Mouse (Mus musculus) left cerebral cortex, adult 18-20 months (tissue): ENCODE measurements at regions not wholly inside any gene's neighbourhood (a gene's known extent, or its start where the extent isn't known, plus 50 kb on each side); places are given as distances from the start of the nearest gene placed in this dataset.

Experiments
- DNase-seq, 2 experiments: peaks; one replicate each; pipeline ENCODE4 v3.0.0; 2021 to 2022; ENCODE audit warnings: low spot score in 2 of 2, mixed read lengths in 1 of 2

DNA sequence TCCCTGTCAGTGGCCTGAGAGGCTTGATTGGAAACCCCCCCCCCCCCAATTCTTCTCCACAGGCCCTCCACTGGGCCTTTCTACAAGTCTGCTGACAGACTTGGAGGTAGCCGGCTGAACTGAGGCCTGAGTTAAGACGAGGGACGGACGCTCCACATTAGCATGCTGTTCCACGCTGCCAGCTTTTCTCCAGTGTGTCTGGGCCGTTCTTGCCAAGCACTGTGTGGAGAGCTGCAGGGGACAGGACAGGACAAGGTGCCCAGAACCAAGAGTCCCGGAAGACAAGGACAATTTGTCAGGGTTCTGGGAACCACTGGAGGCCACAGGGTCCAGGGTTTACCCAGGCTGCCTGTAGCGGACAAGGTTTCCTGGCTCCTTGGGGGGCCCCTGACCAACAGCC, 261.9 kb downstream of the Bcor start:
- DNase-seq, result peak in 1 of 2 experiments; percentile 20

DNA sequence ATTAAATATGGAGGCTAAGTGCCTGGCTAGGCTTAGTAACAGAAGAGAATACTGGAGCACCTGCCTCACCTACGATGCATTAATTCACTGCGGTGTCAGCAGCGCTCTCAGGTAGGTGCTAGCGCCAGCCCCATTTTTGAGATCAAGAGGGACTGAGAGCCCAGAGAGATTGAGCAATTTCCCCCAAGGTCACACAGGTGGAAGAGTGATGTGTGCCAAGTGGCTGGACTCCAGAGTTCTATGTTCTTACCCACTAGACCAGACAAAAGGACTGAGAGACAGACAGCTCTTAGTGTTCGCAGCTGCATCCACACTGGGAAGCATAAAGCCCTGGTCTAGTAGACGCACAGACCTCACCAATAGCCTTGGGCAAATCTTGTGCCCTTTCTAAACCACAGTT, 261.1 kb downstream of the Bcor start:
- no peak for DNase-seq

DNA sequence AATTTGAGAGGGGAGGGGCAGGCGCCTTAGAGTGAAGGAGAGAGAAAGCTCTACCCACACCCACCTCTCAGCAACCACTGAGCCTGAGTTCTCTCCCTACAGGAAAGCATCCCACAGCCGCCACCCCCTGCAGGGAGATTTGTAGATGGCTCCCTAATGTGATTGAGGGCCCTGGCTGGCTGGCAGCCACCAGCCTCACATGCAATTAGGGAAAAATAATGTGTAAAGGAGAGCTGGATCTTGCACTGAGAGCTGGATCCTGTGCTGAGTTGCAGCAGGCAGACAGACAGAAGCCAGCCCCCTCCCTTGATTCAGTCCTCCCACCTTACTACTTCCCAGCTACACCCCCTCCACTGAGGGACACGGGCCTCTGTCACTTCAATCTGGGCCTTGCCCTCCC, 260.2 kb downstream of the Bcor start:
- DNase-seq, result no peak

DNA sequence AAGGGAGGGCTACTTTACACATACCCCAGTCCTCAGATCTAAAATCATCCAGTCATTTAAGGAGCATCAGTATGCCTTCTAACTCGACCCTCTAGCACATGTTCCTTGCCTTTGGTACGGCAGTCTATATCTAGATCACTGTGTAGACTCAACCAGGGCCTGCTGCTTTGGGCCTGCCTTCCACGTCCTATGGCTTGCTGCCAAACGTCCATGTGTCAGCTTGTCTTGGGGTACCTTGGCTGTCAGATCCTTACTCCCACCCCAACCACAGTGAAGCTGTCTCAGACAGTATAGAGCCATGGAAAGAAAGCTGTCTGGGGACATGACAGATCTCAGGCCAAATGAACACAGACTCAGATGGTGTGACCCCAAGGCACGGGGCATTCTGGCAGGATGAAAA, 258.4 kb downstream of the Bcor start:
- DNase-seq, result no peak

DNA sequence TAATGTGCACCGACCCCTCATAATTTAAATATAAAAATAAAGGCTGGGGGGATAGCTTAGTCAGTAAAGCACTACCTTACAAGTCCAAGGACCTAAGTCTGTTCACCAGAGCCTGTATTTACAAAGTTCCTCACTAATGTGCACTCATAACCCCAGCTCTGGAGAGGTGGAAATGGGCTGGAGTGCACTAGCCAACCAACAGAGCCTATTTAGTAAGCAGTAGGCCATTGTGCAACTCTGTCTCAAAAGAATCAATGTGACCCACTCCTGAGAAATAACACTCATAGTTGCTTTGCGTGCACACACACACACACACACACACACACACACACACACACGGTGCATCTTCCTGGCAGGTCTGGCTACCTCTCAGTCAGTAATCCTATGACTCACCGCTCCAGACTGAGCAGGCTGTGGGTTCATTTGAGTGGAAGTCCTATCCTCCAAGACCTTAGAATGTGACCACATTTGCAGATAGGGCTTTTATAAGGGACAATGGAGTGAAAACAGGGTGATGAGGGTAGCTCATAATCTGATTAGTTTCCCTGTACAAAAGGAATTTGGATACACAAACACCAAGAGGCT, 256.9 kb downstream of the Bcor start:
- DNase-seq, result no peak

DNA sequence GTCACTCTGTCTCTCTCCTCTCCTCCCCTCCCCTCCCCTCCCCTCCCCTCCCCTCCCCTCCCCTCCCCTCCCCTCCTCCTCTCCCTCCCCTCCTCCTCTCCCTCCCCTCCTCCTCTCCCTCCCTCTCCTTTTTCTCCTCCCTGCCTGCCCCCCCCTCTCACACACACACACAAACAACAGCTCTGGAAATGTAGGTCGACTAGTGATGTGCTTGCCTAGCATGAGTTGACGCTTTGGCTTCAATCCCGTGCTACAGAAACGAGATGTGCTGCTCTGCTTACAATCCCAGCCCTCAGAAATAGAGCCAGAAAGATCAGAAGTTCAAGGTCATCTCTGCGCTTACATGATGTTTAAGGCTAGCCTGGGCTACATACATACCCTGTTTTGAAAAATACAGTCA, 254.9 kb downstream of the Bcor start:
- no peak for DNase-seq

DNA sequence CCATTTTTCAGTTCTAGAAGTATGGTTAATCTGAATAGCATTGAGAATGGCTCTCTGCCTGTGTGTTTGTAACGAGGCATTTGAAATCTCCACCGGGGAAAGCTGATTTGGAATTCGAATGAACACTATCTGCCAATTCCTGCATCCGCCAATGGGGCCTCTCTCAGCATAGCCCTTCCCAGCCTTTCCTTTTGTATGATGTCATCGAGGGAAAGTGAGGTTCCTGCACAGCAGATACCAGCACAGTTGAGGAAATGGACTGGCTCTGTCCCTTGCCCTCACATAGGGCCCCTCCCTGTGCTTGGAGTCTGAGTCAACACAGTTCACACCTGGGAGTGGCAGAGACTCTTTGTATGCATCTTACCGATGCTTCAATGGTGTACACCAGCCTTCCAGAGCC, 253.0 kb downstream of the Bcor start:
- DNase-seq, result no peak

DNA sequence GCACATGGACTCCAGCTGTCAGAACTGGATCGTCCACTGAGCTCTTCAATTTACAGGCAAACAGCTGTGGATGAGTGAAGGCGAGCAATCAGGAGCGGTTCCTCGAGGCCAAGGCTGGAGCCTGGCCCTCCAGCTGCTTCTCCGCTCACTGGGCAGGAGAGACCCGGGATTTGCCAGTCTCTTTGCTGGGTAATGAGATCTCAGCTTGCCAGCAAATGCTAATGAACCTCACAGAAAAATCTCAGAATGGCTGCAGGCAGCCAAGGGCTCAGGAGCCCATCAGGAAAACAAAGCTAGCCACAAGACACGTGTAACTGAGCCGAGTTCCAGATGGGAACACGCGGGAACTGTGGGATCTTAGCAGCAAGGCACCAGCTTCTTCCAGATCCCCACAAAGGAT, 244.2 kb downstream of the Bcor start:
- no peak for DNase-seq

DNA sequence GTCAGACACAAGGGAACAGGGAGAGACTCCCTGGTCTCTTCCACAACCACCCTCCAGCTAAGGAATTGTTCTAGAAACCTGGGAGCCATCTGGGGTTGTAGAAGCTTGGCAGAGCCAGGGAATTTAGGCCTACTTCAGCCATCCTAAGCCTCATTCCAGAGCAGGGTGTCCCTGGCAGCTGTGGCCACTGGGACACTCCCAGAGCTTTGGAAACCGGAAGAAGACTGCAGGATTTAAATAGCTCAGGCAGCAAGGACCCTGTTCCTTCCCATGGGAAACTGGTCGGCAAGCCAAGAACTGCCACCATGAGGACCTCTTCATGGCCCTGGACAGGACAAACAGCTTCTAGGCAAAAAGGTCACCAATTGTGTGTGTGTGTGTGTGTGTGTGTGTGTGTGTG, 239.9 kb downstream of the Bcor start:
- DNase-seq, result no peak

DNA sequence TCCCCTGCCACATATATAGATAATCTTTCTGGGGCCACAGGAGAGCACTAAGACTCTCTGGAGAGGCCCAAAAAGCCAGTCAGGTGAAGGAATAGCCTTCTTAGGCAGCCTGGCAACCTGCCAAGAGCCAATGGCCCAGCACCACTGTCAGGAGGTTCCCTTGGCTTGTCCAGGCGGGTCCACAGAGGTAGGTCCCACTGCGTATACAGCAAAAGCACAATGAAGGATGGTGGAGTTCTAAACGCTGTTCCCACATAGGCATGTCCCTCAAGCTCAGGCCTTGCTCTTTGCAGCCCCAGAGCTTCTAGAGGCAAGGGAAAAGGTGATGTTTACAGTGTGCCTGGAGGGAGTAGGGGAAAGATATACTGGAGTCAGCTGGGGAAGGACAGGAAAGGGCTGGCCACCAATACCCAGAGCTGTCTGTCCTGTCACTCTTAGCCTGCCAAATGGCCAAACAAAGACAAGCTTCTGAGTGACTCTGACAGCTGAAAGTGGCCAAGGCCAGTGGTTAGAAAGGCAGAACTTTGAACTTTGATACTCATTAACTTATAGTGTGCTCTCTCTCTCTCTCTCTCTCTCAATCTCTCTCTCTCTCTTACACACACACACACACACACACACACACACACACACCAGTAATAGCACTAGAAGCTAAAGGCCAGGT, 235.4 kb downstream of the Bcor start:
- DNase-seq, result no peak

DNA sequence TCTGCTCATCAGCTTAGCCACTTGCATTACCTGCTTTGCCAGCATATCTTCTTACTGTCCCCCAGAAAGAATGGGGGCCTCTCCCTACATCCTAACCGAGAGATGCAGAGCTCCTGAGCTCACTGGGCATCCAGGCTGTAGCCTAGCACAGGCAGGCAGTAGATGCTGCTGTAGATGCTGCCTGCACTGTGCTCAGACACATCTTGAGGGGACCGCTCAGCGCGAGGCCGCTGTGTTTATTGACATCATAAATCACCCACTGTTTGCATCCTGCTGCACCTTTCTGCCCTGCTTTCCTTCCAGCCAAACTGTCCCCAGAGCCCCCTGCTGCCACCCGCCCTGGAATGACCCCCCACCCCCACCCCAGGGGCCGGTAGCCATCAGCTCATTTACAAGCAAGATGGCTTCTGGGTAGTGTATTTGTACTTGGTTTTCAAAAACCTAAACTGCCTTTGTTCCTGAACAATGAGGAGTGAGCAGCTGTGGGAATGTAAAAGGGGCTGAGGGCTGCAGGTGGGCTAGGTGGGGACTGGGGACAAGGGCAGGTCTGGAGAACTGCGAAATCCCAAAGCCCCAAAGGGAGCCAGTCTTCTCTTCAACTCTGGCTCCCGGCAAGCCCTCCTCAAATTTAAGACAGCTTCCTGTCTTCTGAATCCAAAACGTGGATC, 233.2 kb downstream of the Bcor start:
- DNase-seq, result no peak

DNA sequence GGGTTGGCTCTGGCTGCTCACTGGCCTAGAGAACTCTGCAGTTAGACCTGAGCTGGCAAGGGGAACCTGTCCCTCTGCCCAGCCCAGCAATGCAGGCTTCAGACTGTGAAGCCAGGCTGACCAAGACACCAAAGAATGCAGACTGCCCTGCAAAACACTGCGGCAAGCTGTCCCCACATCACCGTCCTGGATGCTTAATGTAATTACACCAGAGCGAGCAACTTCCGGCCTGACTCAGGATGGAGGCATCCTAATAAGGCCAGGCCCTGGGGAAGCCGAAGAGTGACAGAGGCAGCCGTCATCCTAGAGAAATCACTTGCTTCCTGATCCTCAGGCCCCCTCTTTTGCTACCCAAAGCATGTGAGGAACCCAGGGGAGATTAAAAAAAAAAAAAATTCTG, 230.7 kb downstream of the Bcor start:
- DNase-seq, result no peak

DNA sequence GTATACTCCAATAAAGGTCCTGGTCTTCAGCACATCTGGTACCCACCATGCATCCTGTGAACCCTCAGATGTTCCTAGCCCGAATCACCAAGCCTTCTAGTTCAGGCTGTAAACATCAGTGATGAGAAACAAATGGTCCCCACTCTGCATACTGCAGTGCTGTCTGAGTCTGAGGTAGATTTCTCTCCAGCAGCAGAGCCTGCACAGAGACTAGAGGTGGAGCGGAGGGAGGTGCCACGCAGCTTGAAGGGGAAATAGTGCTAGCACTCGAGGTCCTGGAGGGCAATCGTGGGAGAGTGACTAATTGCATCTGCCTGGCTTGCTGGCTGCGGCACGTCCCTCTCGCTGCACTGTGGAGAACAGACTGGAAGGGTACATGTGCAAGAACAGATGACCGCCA, 228.7 kb downstream of the Bcor start:
- DNase-seq, result no peak

DNA sequence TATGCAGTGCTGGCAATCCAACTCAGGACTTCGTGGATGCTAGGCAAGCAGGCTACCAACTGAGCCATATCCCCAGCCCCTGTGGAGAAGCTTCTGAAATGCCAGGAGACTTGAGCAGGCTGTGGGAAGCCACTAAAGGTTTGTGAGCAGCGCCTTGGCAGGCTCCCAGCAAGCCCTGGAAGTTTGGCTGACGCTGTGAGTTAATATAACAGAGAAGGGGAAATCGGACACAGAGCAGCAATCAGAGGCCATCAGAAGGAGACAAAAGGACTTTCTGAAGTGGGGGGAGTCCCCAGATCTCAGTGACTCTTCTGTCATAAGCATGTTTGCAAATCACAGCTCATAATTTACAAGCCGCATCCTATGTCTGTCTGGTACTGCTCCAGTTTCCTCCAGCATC, 224.8 kb downstream of the Bcor start:
- peak in 1 of 2 experiments; percentile 40 for DNase-seq

DNA sequence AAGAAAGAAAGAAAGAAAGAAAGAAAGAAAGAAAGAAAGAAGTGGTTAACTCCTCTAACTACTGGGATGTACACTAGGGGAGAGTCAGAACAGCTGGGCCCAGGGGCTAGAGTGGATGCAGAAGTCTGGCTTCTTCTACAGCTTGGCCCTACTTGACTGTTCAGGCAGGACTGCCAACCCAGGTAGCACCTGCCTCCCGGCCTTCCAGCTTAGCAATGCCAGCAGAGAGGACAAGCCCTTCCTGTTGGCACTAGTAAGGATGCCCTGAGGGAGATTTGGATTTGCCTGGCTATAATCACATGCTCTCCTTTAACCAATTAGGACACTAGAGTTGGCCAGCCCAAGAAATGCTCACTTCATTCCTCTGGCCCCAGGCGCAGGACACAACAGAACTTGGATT, 219.9 kb downstream of the Bcor start:
- no peak for DNase-seq

DNA sequence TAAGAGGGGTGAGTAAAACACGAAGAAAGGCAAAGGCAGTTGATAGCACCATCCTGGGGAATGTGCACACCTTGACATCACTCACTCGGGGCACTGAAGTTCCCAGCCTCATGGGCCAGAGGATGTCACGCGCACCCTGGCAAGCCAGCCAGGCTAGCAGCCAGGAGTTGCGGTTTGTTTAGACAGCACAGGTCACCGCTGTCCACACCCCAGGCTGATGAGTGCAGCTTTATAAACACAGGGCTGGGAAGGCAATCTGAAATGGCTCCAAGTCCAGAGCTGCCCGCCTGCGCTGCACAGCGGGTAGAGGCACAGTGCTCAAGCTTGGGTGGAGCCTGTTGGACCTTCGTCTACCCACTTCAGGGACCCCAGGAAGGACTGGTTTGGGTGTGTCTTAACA, 216.8 kb downstream of the Bcor start:
- DNase-seq, result no peak

DNA sequence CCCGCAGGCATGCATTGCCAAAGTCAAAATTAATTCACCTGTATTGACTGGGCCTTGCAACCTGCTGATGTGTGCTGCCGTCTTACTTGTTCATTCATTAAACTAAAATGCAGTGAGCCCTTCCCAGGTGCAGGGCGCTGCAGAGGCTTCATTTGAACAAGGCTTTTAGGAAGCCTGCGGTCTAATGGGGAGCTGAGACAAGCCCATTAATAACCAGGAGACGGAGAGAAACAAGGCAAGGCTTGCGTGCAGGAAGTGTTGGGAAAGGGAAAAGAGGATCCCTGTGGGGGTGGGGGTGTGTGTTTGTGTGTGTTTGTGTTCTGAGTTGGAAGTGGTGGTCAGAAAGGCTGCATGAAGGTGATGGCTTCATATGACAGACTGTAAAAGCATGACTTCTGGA, 215.6 kb downstream of the Bcor start:
- DNase-seq, result no peak

DNA sequence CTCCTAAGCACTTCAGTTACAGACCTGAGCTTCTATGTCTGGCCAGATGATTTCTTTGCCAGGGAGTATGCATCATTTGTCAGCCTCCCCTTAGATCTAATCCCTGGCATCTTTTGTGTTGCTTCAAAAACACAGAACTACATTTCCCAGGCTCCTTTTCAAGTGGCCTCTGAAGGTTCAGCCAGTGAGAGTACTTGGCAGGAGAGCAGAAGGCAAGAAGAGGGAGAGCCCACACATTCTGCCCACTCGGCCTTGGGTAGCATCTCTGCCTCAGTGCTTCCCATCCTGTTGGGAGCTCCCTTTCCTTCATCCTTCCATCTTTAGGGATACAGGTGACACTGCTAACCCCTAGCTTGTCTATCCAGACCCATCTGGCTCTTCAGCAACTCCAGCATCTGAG, 214.9 kb downstream of the Bcor start:
- DNase-seq, result peak in 1 of 2 experiments; percentile 9

DNA sequence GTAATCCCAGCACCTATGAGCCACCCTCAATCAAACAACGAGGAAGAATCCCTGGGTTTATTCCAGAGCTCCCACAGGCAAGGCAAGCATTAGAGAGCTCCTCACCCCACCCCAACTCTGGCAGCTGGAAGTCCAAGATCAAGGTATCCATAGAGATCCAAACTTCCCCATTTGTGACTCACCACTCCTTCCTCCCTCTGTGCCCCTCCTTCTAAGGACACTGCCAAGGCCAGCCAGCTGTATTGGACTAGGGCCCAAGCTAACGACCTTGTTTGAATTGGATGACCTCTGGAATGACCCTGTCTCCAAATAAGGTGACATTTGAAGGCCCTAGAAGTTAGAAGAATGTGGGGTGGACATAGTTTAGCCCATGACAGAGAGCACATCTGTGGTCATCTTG, 208.0 kb downstream of the Bcor start:
- no peak for DNase-seq

DNA sequence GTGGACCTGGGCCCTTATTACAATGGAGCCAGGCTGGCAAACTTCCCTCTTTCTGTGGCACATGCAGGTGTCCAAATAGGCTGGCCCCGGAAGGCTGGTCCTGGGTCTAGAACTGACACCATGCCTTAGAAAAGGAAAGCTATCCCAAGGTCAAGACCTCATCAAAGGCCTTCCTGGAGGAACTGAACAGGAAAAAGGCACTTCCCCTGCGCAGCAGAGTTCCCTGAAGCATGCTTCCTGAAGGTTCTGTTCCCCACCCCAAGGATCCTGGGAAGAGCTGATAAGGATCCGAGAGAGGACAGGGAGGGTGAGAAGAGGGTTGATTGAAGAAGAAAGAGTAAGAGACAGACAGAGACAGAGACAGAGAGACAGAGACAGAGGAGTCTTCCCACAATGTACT, 204.0 kb downstream of the Bcor start:
- no peak for DNase-seq

DNA sequence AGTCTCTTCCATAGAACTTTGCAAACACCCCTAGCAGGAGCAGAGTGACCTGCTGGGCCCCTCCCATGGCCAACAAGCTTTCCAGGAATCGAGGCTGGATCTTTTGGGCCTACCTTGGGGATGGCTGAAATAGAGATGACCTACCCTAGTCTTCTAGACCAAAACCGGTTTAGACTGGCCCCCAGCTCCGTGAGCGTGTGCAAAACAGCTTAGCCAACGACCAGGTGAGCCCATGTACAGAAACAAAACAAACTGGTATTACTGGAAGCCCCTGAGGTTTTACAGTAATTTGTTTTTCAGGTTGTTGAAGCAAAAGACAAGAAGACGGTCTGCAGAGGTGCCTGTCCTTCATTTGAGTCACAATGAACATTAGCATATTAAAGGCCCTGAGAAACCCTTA, 203.1 kb downstream of the Bcor start:
- no peak for DNase-seq

DNA sequence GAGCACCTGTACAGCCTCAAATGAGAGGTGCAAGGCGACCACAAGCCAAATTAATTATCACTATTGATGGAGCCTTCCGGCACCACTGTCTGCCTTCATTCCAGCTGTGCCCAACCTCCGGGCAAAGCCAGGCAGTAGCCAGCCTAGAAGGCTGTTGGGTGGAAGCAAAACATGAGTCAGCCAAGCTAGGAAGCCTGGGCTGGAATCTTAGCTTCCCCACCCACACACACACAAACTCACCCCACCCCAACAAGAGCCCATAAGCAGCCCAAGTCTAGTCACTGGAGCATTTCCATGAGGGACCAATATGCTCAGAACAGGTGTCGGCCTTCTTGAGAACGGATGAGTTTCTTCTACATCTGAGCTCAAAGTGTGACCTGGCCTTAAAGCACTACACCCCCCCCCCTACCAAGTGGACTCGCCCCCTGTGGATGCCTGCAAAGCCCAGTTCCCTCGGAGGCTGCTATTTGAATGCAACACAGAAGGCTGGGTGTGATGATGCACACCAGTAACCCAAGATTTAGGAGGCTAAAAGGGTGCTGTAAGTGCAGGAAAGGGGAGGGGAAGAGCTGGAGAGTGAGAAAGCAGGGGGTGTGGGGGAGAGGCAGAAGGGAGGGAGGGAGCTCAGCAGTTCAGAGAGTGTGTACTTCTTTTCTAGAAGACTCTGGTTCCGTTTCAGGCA, 200.1 kb downstream of the Bcor start:
- DNase-seq, result peak; percentile 4 to 8
